In genomic region chr8:92059471-92059870, GRCm38 (mm10) we compare ENCODE assay signal across 25 mouse cellular contexts.
DNase-seq lines count a peak whose midpoint lies in the region; ATAC-seq lines count a peak whose summit lies in the region.
"Had no signal": no experiment of that assay in that cellular context is flagged by ENCODE, and none has a peak within 500 bp of the region (broad histone marks: within the 10 kb centered on the region; RNA-seq: fewer than 3 reads in every experiment).

No protein-coding gene starts in this region.

- no peaks in the 10 kb centered on the region for H3K9me3 ChIP-seq in hindbrain, embryonic 10.5 days
- H3K9me3 ChIP-seq in hindbrain, embryonic 13.5 days, result no peaks in the 10 kb centered on the region
- no peaks in the 10 kb centered on the region for H3K9me3 ChIP-seq in midbrain, embryonic 11.5 days (ENCODE audit: control insufficient read depth, low read length)
- no peaks in the 10 kb centered on the region for H3K9me3 ChIP-seq in midbrain, embryonic 13.5 days
- no peaks in the 10 kb centered on the region for H3K9me3 ChIP-seq in midbrain, embryonic 14.5 days (ENCODE audit: control insufficient read depth, low read length)
- H3K9me3 ChIP-seq in midbrain, embryonic 16.5 days (replicated peaks; ENCODE audit: control insufficient read depth, low read length, poor library complexity, severe bottlenecking), result no peaks in the 10 kb centered on the region
- H3K9me3 ChIP-seq: embryonic facial prominence, embryonic 10.5 days; embryonic facial prominence, embryonic 12.5 days; forebrain, embryonic 13.5 days; forebrain, embryonic 15.5 days had no signal

- 42% methylated on average over 5 of the region's 5 CpGs for WGBS in hindbrain, embryonic 10.5 days
- 30% methylated on average over 5 of the region's 5 CpGs for WGBS in hindbrain, embryonic 13.5 days
- 20% methylated on average over 5 of the region's 5 CpGs for WGBS in midbrain, embryonic 11.5 days
- whole genome bisulfite sequencing in midbrain, embryonic 13.5 days, result 20% methylated on average over 5 of the region's 5 CpGs
- 12% methylated on average over 5 of the region's 5 CpGs for WGBS in midbrain, embryonic 14.5 days
- WGBS in midbrain, embryonic 16.5 days, result 26% methylated on average over 5 of the region's 5 CpGs

- H3K4me2 ChIP-seq in hindbrain, embryonic 13.5 days, result no peak overlapping the region
- H3K4me2 ChIP-seq in midbrain, embryonic 11.5 days, result no peak overlapping the region
- no peak overlapping the region for H3K4me2 ChIP-seq in midbrain, embryonic 13.5 days (replicated peaks)
- no peak overlapping the region for H3K4me2 ChIP-seq in midbrain, embryonic 14.5 days (ENCODE audit: low read length)
- H3K4me2 ChIP-seq in midbrain, embryonic 16.5 days (ENCODE audit: low read length), result no peak overlapping the region
- H3K4me2 ChIP-seq: embryonic facial prominence, embryonic 12.5 days; forebrain, embryonic 13.5 days; forebrain, embryonic 15.5 days had no signal

- peaks cover 39% of the 10 kb centered on the region for H3K4me1 ChIP-seq in hindbrain, embryonic 10.5 days (replicated peaks)
- H3K4me1 ChIP-seq in hindbrain, embryonic 13.5 days (replicated peaks), result peaks cover 14% of the 10 kb centered on the region
- peaks cover 45% of the 10 kb centered on the region for H3K4me1 ChIP-seq in midbrain, embryonic 11.5 days (ENCODE audit: control insufficient read depth, insufficient read depth, low read length)
- peaks cover 36% of the 10 kb centered on the region for H3K4me1 ChIP-seq in midbrain, embryonic 13.5 days (replicated peaks)
- H3K4me1 ChIP-seq in midbrain, embryonic 14.5 days (ENCODE audit: control insufficient read depth, insufficient read depth, low read length), result peaks cover 23% of the 10 kb centered on the region
- peaks cover 3% of the 10 kb centered on the region; the same call in 1 of the 2 replicates for H3K4me1 ChIP-seq in midbrain, embryonic 16.5 days (ENCODE audit: control insufficient read depth, insufficient read depth, low read length)
- H3K4me1 ChIP-seq: forebrain, embryonic 15.5 days had no signal

- no peaks in the 10 kb centered on the region for H3K36me3 ChIP-seq in hindbrain, embryonic 10.5 days
- no peaks in the 10 kb centered on the region for H3K36me3 ChIP-seq in hindbrain, embryonic 13.5 days
- no peaks in the 10 kb centered on the region for H3K36me3 ChIP-seq in midbrain, embryonic 11.5 days (ENCODE audit: control insufficient read depth, insufficient read depth, low read length)
- H3K36me3 ChIP-seq in midbrain, embryonic 13.5 days, result no peaks in the 10 kb centered on the region
- no peaks in the 10 kb centered on the region for H3K36me3 ChIP-seq in midbrain, embryonic 14.5 days (ENCODE audit: control insufficient read depth, insufficient read depth, low read length)
- no peaks in the 10 kb centered on the region for H3K36me3 ChIP-seq in midbrain, embryonic 16.5 days (ENCODE audit: control insufficient read depth, insufficient read depth, low read length)
- H3K36me3 ChIP-seq: embryonic facial prominence, embryonic 10.5 days; embryonic facial prominence, embryonic 12.5 days; forebrain, embryonic 15.5 days; G1E had no signal

- no peak for DNase-seq in hindbrain, embryonic 10.5 days (ENCODE audit: low spot score)
- DNase-seq in midbrain, embryonic 11.5 days (ENCODE audit: low spot score, missing footprints), result peak; percentile 93
- peak; percentile 37 for DNase-seq in midbrain, embryonic 14.5 days
- DNase-seq: adrenal gland, adult 8-10 months; adrenal gland, postnatal 14 days; adrenal gland, postnatal 36 days; B cell, adult 2 months; cerebellum, adult 11 months; cerebellum, adult 2 months; cerebellum, adult 9-10 months; cerebellum, postnatal 10 days; cerebellum, postnatal 25 days; forebrain, postnatal 0 days had no signal

- H3K4me3 ChIP-seq in hindbrain, embryonic 10.5 days, result no peak overlapping the region
- no peak overlapping the region for H3K4me3 ChIP-seq in hindbrain, embryonic 13.5 days
- no peak overlapping the region for H3K4me3 ChIP-seq in midbrain, embryonic 11.5 days (ENCODE audit: low read depth, low read length)
- H3K4me3 ChIP-seq in midbrain, embryonic 13.5 days (replicated peaks), result no peak overlapping the region
- no peak overlapping the region for H3K4me3 ChIP-seq in midbrain, embryonic 14.5 days (replicated peaks; ENCODE audit: low read depth, low read length)
- no peak overlapping the region for H3K4me3 ChIP-seq in midbrain, embryonic 16.5 days (ENCODE audit: low read depth, low read length)
- H3K4me3 ChIP-seq: embryonic facial prominence, embryonic 10.5 days; embryonic facial prominence, embryonic 12.5 days; forebrain, embryonic 13.5 days; forebrain, embryonic 15.5 days had no signal

- H3K27me3 ChIP-seq in hindbrain, embryonic 10.5 days (ENCODE audit: insufficient read depth, poor library complexity, severe bottlenecking), result peaks cover 79% of the 10 kb centered on the region
- H3K27me3 ChIP-seq in hindbrain, embryonic 13.5 days, result peaks cover 70% of the 10 kb centered on the region
- H3K27me3 ChIP-seq in midbrain, embryonic 11.5 days (ENCODE audit: control insufficient read depth, insufficient read depth, low read length), result peaks cover 17% of the 10 kb centered on the region
- peaks cover 60% of the 10 kb centered on the region for H3K27me3 ChIP-seq in midbrain, embryonic 13.5 days
- H3K27me3 ChIP-seq in midbrain, embryonic 14.5 days (ENCODE audit: control insufficient read depth, insufficient read depth, low read length), result peaks cover 18% of the 10 kb centered on the region
- peaks cover 32% of the 10 kb centered on the region for H3K27me3 ChIP-seq in midbrain, embryonic 16.5 days (ENCODE audit: control insufficient read depth, insufficient read depth, low read depth, low read length)
- H3K27me3 ChIP-seq: CH12.LX, Patski had no signal

- H3K9ac ChIP-seq in hindbrain, embryonic 13.5 days, result no peak overlapping the region
- no peak overlapping the region for H3K9ac ChIP-seq in midbrain, embryonic 11.5 days (ENCODE audit: low read length)
- no peak overlapping the region for H3K9ac ChIP-seq in midbrain, embryonic 13.5 days (replicated peaks)
- H3K9ac ChIP-seq in midbrain, embryonic 14.5 days (replicated peaks; ENCODE audit: low read length), result no peak overlapping the region
- no peak overlapping the region for H3K9ac ChIP-seq in midbrain, embryonic 16.5 days (ENCODE audit: low read depth, low read length)
- H3K9ac ChIP-seq: embryonic facial prominence, embryonic 12.5 days; forebrain, embryonic 13.5 days; forebrain, embryonic 15.5 days; forebrain, postnatal 0 days had no signal

- no peak for ATAC-seq in hindbrain, embryonic 13.5 days (ENCODE audit: low FRiP score)
- peak; percentile 56 for ATAC-seq in midbrain, embryonic 11.5 days (ENCODE audit: low FRiP score)
- no peak for ATAC-seq in midbrain, embryonic 13.5 days
- no peak for ATAC-seq in midbrain, embryonic 14.5 days (ENCODE audit: low FRiP score, low TSS enrichment)
- no peak for ATAC-seq in midbrain, embryonic 16.5 days
- ATAC-seq: activated CD4-positive, CD25-positive, alpha-beta regulatory T cell, adult 4 months; CD4-positive, CD25-positive, alpha-beta regulatory T cell, adult 4 months; forebrain, embryonic 13.5 days; forebrain, embryonic 15.5 days; forebrain, postnatal 0 days; Patski had no signal

- peak overlapping the region; percentile 66; the same call in 1 of the 2 replicates for H3K27ac ChIP-seq in hindbrain, embryonic 10.5 days
- no peak overlapping the region for H3K27ac ChIP-seq in hindbrain, embryonic 13.5 days
- peak overlapping the region; percentile 44; the same call in 1 of the 2 replicates for H3K27ac ChIP-seq in midbrain, embryonic 11.5 days (ENCODE audit: low read depth, low read length)
- no peak overlapping the region for H3K27ac ChIP-seq in midbrain, embryonic 13.5 days
- no peak overlapping the region for H3K27ac ChIP-seq in midbrain, embryonic 14.5 days (replicated peaks; ENCODE audit: low read depth, low read length)
- no peak overlapping the region for H3K27ac ChIP-seq in midbrain, embryonic 16.5 days (ENCODE audit: low read length)
- H3K27ac ChIP-seq: embryonic facial prominence, embryonic 12.5 days; forebrain, embryonic 13.5 days; forebrain, embryonic 15.5 days had no signal

Comparison
In these comparisons a context has a peak if more than half of its experiments do, and no peak if none do; other contexts are left out.
1. H3K27ac ChIP-seq: peak in hindbrain, embryonic 10.5 days (single experiment) and midbrain, embryonic 11.5 days (single experiment); none in hindbrain, embryonic 13.5 days (single experiment), midbrain, embryonic 13.5 days (single experiment), midbrain, embryonic 14.5 days (single experiment) and midbrain, embryonic 16.5 days (single experiment).